Mouse (Mus musculus) embryo, embryonic 11 days (tissue): ENCODE measurements around the gene Map4k5.

Experiments
- DNase-seq: peaks from one replicate; pipeline ENCODE4 v3.0.0-alpha.2; 2015

The Map4k5 gene

DNA sequence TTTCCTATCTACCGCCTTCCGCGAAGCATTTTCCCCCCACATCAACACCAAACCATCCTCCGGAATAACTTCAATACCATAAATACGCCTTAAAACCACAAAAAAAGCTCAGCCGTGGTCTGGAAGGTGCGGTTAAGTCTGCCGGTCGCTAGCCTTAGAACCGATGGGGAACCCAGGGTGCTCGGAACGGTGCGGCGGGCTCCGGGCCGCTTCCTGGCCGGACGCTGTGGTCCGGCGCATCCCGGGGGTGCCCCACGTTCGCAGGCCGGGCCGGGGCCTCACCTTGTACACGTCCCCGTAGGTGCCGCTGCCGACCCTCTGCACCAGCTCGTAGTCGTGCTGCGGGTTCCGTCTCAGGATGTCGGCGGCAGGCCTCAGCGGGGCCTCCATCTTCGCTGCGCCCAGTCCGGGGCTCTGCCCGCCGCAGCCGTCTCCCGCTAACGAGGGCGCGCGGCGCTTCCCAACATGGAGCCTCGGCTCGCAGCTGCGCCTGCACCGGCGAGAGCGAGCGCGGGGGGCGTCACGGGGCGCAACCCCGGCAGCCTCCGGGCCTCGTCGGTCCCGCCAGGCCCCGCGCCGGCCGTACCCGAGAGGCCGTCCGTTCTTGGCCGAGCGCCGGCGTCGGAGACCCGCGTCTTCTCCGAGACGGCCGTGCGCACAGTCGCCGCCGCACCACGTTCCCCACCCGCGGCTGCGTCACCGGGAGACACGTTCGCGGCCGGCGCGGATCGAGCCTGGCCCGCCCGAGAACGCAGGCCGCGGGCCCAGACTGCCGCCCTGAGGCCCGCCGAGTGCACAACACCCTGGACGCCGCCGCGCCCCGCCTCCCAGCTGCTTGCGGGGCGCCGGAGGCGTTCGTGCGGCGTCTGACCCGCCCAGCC is at the start of gene Map4k5, which contains the start of gene Atl1:
TSS of gene Map4k5 (minus strand) at position 830 of the 881 bp plus-strand sequence.
TSS of gene Atl1 (plus strand) at position 244 of the 881 bp plus-strand sequence.
- peak; percentile 96 for DNase-seq

GRCm38 (mm10) chr12:69941655-69942329 is 48.8 kb upstream of the Map4k5 start:
- no peak for DNase-seq

DNA sequence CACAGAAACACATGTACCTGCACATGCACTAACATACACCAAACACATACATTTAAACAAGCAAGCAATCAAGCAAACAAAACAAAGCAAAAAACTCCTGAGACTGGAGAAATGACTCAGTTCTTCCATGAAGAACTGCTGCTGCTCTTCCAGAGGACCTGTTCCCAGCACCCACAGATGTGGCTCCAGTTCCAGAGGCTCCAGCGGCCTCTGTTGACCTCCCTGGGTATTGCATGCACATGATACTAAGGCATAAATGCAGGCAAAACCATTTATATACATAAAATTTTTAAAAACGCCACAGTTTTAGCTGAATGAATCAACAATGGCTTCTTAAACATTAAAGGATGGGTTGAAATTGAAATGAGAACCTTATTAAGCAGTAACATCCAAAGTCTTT is 46.3 kb upstream of the Map4k5 start:
- no peak for DNase-seq

DNA sequence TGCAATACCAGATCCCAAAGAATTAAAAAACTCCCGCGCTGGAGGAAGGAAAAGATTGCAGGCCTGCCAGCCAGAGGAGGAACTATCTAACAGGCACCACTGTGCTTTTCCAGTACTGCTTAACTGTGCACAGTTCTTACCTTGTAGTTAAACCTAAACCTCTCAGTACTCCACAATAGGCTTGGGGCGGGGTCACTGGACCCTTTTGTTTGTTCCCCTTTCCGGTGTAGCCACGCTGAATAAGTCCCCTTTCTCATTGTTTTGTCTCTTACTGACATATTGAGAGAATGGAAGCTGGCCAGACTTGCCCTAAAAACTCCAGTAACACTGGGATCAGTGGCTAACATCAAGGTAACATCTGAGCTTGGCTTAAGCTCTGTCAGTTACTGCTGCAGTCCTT is 44.7 kb upstream of the Map4k5 start:
- DNase-seq, result no peak

GRCm38 (mm10) chr12:69926716-69927115 is 33.7 kb upstream of the Map4k5 start:
- no peak for DNase-seq

DNA sequence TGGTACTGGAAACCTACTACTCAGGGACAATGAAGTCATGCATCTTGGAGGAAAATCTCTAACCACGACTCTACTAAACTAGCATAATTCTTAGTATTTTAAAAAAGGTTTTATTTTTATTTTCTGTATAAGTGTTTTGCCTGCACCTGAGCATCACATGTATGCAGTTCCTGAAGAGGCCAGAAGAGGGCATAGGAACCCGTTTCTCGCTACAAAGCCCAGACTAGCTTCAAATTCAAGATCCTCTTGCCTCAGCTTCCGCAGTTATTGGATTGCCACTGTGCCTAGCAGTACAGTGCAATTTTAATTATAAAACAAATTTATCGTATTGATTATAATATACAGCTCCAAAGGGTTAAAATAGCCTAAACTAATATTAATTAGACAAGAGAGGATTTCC is 31.0 kb upstream of the Map4k5 start:
- DNase-seq, result peak; percentile 59

DNA sequence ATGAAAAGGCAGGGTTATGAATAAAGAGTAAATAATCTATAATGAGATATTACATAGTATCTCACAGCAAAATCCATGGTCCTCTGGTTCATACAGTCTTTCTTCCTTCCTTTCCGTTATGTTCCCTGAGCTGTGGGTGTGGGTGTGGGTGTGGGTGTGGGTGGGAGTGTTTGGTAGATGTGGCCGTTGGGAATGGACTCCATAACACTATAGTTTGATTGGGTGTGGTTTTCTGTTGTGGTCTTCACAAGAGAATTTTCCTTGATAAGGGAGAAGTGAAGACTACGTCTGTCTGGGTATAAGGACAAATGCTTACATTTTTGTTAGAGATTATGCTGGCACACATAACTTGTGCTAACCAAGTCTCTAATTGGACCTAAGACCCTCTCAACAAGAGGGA is 30.6 kb upstream of the Map4k5 start:
- DNase-seq, result no peak

DNA sequence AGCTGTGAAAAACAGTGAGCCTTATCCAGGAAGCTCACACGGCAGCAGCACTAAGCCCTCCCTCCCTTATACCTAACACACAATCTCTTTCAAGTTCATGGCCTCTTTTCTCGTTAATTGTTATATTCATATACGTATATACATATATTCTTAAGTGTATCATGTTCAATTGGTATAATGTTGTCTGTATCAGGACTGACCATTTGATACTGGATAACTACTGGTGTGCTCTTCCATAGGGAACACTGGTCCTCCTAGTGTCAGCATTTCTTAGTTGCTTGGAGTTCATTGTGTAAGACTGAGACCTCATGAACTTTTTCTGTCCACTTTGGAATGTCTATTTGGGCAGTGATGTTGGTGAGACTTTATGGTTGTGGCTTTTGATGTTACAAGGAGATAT is 30.1 kb upstream of the Map4k5 start:
- no peak for DNase-seq

DNA sequence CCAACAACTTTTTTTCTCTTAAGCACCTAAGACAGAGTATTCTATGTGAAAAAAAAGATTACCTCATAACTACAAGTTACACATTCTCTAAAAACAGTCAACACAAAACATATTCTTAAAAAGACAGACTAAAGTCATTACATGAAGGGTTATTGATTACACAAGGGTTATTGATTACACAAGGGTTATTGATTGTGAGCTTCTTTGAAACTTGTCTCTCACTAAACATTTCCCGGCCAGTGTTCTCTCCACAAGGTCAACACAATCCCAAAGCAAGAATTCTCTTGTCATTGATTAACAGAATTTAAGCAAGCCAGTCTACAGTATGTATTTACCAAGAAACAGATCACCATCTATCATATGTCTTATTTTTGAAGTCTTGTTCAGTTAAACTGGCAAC is 29.1 kb upstream of the Map4k5 start:
- DNase-seq, result no peak

DNA sequence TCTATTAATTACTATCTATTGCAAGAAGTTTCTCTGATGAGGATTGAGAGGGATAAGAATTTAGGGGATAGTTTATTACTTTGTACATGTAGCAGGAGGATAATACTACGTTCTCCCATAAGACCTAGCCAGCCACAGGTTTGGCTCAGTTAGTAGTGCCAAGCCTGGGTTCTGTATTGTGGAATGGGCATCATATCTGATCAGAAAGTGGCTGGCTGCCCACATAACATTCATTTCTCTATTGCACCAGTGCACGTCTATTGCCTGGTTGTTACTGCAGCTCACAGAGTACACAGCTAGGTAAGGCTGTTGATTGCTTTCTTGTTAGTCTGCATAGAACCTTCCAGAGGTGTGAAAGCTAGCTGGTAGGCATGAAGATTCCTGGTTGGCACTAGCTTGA is 24.9 kb upstream of the Map4k5 start:
- no peak for DNase-seq

DNA sequence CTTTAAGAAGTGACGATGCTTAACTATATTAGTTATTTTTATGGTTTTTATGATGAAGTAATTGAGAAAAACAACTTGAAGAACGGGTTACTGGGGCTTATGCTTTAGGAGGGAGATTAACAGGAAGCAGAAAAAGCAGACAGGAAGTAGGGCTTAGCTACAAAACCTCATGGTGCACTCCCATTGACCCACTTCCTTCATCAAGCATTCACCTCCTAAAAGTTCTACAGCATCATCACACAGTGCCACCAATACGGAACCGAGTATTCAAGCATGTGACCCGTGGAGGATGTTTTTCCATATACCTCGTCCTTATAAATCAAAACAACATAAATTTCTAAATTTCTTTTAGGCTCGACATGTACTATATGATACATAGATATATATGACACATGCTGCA is 19.7 kb upstream of the Map4k5 start:
- DNase-seq, result no peak

GRCm38 (mm10) chr12:69911906-69912305 is 18.9 kb upstream of the Map4k5 start:
- DNase-seq, result no peak

- peak; percentile 40 for DNase-seq
Measured at GRCm38 (mm10) chr12:69908511-69908900, 15.5 kb upstream of the Map4k5 start.

GRCm38 (mm10) chr12:69907667-69908510 is 14.9 kb upstream of the Map4k5 start:
- peak; percentile 82 for DNase-seq

- DNase-seq, result no peak
Measured at GRCm38 (mm10) chr12:69904991-69905390, 12.0 kb upstream of the Map4k5 start.

GRCm38 (mm10) chr12:69898119-69898518 is 5.1 kb upstream of the Map4k5 start:
- DNase-seq, result no peak

DNA sequence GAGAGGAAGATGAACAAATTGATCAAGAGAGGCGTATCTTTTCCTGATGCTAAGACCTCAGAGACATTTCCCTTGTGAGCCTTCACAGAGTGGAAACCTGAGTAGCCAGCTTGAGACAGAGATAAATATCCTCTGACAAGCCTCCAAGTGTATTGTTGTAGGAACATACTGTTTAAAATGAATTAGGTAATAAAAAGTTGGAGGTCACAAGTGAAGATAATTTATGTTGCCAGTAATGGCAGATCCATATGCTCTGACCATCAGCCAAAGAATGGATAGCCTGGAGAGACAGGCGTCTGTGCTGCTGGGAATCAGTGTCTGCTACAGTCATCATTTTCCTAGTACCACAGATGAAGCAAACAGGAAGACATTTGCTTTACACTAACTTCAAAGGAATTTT is 2.0 kb upstream of the Map4k5 start:
- DNase-seq, result peak; percentile 42

- no peak for DNase-seq
Measured at GRCm38 (mm10) chr12:69893927-69894326, 927 bp upstream of the Map4k5 start.

- no peak for DNase-seq
Measured at GRCm38 (mm10) chr12:69891721-69892120, 1.3 kb downstream of the Map4k5 start.

GRCm38 (mm10) chr12:69890476-69890875 is 2.5 kb downstream of the Map4k5 start:
- DNase-seq, result peak; percentile 22

GRCm38 (mm10) chr12:69890051-69890450 is 2.9 kb downstream of the Map4k5 start:
- DNase-seq, result no peak

DNA sequence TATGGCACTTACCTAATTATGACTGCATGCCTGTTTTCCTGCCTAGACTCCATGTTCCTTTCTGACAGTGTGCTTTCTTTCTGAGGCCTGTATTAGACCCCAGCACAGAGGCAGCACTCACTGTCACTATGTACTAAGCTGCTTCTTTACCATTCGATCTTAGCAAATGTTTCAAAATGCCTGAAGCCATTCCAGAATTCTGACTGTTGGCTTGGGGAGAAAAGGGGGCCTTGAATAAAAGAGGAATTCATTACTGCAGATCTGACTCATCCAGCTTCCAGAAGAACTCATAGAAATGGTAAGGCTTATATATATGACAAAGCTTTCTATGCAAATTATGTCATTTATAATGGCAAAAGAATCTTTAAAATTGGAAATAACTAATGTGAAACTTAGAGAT is 4.7 kb downstream of the Map4k5 start:
- DNase-seq, result no peak

DNA sequence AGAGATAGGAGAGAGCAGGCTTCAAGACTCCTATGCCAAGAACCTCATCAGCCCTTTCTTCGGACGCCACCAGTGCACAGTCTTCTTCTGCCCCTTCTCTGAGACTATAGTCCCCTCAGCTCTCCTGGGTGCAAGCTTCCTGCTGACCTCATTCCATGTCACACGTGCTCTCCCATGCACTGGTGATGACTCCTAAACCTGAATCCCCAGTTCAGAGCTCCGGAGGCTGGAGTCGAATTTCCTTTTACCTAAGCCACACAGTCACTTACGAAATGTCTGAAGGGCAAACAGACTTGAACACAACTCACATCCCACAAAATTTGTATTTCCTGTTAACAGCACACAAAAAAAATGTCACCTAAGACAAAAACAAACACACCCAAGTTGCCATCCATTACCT is 5.2 kb downstream of the Map4k5 start:
- no peak for DNase-seq
